Mouse (Mus musculus) limb, embryonic 14.5 days (tissue): ENCODE data around the gene Sema5a. TPM values are rescaled to one million over a fixed set of nuclear protein-coding genes. Genes with fewer than 3 reads are reported as not detected.

ENCODE experiments used
- ATAC-seq: fragments of 200-750 bp; cut with Nextera tagmentation; 2 replicates; pipeline ENCODE4 v1.8.0; 2017; ENCODE audit warnings: low read depth, moderate number of reproducible peaks, moderate TSS enrichment; ENCODE audit not compliant: low FRiP score
- DNase-seq: peaks from one replicate; pipeline ENCODE4 v3.0.0-alpha.2; 2015; ENCODE audit warnings: low spot score
- H3K27ac ChIP-seq: fragments of 300-500 bp; sonication (generic); replicated peaks from 2 replicates; pipeline ENCODE4 v1.5.1; 2014; ENCODE audit warnings: low read depth, mild to moderate bottlenecking, low read length, moderate library complexity, mixed read lengths
- H3K27me3 ChIP-seq: fragments of 300-500 bp; sonication (generic); 2 replicates; pipeline ENCODE4 v1.6.1; 2014; ENCODE audit warnings: low read length, mixed read lengths; ENCODE audit not compliant: control insufficient read depth, insufficient read depth
- H3K36me3 ChIP-seq: fragments of 300-500 bp; sonication (generic); 2 replicates; pipeline ENCODE4 v1.6.1; 2014; ENCODE audit warnings: mild to moderate bottlenecking, low read length, moderate library complexity, mixed read lengths; ENCODE audit not compliant: control insufficient read depth, insufficient read depth
- H3K4me1 ChIP-seq: fragments of 300-500 bp; sonication (generic); 2 replicates; pipeline ENCODE4 v1.6.1; 2014; ENCODE audit warnings: antibody characterized with exemption, low read length, mixed read lengths; ENCODE audit not compliant: control insufficient read depth, insufficient read depth
- H3K4me2 ChIP-seq: fragments of 300-500 bp; sonication (generic); replicated peaks from 2 replicates; pipeline ENCODE4 v1.6.1; 2014; ENCODE audit warnings: low read depth, mild to moderate bottlenecking, low read length, moderate library complexity; ENCODE audit not compliant: severe bottlenecking
- H3K4me3 ChIP-seq: fragments of 300-500 bp; sonication (generic); replicated peaks from 2 replicates; pipeline ENCODE4 v1.5.1; 2014; ENCODE audit warnings: low read length
- H3K9ac ChIP-seq: fragments of 300-500 bp; sonication (generic); 2 replicates; pipeline ENCODE4 v1.6.1; 2014; ENCODE audit warnings: mild to moderate bottlenecking, low read depth, low read length, moderate library complexity; ENCODE audit not compliant: severe bottlenecking
- H3K9me3 ChIP-seq: fragments of 300-500 bp; sonication (generic); 2 replicates; pipeline ENCODE4 v1.6.1; 2016; ENCODE audit warnings: low read length; ENCODE audit not compliant: control insufficient read depth
- POLR2A ChIP-seq: fragments of 200-500 bp; IDR thresholded peaks from 2 replicates; pipeline ENCODE4 v1.8.0; 2012; ENCODE audit warnings: inconsistent platforms, mild to moderate bottlenecking, moderate library complexity, borderline replicate concordance; ENCODE audit not compliant: insufficient read depth, insufficient read length; ENCODE audit errors: extremely low read depth
- WGBS: fragments of 180-500 bp; shearing (Covaris S2); extraction: QIAGEN DNeasy Blood & Tissue Kit; methylation state at CpG from one replicate; pipeline ENCODE4 v1.1.7; 2014; 5-methylcytosine and 5-hydroxymethylcytosine counted together
- polyA plus RNA-seq, 2 experiments: library from polyadenylated mRNA; depleted of rRNA in 1 of 2; stranded (reverse) in 1 of 2; unstranded in 1 of 2; fragments of >200 nt; fragmentation: Nextera tagmentation in 1 of 2; extraction: Ambion mirVana in 1 of 2; gene quantifications; 2 replicates each; pipeline versions ENCODE4 v1.2.1 to v1.2.3; 2012 to 2014

Gene Sema5a
- polyA plus RNA-seq, 2 experiments: 33.0 to 36.6 TPM

GRCm38 (mm10) chr15:32579351-32579750 is 334.7 kb downstream of the Sema5a start:
- peaks cover 13% of the 10 kb centered on the region for H3K4me1 ChIP-seq
- TF ChIP-seq POLR2A: no peak
- WGBS: 76% methylated on average over 4 of the region's 4 CpGs
- peaks cover 6% of the 10 kb centered on the region for H3K36me3 ChIP-seq
- no peak overlapping the region for H3K9ac ChIP-seq
- ATAC-seq (no peak), DNase-seq (no peak)
- no peak overlapping the region for H3K4me2 ChIP-seq
- no peaks in the 10 kb centered on the region for H3K9me3 ChIP-seq
- H3K27ac ChIP-seq: no peak overlapping the region; the same call in 1 of the 2 replicates
- no peak overlapping the region for H3K4me3 ChIP-seq
- H3K27me3 ChIP-seq: no peaks in the 10 kb centered on the region

- 0 out of 2 replicates have a peak, but pooled peaks cover 5% of the 10 kb centered on the region for H3K36me3 ChIP-seq
- 84% methylated on average over 1 of the region's 1 CpGs for WGBS
- no peaks in the 10 kb centered on the region for H3K27me3 ChIP-seq
- H3K4me1 ChIP-seq: no peaks in the 10 kb centered on the region
- H3K9ac ChIP-seq: no peak overlapping the region
- no peaks in the 10 kb centered on the region for H3K9me3 ChIP-seq
- no peak for TF ChIP-seq POLR2A
- H3K4me3 ChIP-seq: no peak overlapping the region
- ATAC-seq: no peak
- no peak for DNase-seq
- no peak overlapping the region for H3K27ac ChIP-seq
- H3K4me2 ChIP-seq: no peak overlapping the region
Observed at GRCm38 (mm10) chr15:32590641-32591040, 346.0 kb downstream of the Sema5a start.

GRCm38 (mm10) chr15:32593746-32594145 is 349.1 kb downstream of the Sema5a start:
- WGBS: 94% methylated on average over 5 of the region's 5 CpGs
- TF ChIP-seq POLR2A: no peak
- H3K4me1 ChIP-seq: 0 out of 2 replicates have a peak, but pooled peaks cover 4% of the 10 kb centered on the region
- no peaks in the 10 kb centered on the region for H3K9me3 ChIP-seq
- H3K27ac ChIP-seq: no peak overlapping the region
- peaks cover 5% of the 10 kb centered on the region; the same call in 1 of the 2 replicates for H3K36me3 ChIP-seq
- H3K9ac ChIP-seq: no peak overlapping the region
- no peaks in the 10 kb centered on the region for H3K27me3 ChIP-seq
- H3K4me3 ChIP-seq: no peak overlapping the region
- DNase-seq: no peak
- ATAC-seq: no peak
- no peak overlapping the region for H3K4me2 ChIP-seq

- 64% methylated on average over 6 of the region's 6 CpGs for WGBS
- Histone ChIP-seq H3K9ac (no peak overlapping the region), H3K27ac (no peak overlapping the region), H3K4me2 (no peak overlapping the region), H3K9me3 (no peaks in the 10 kb centered on the region), H3K36me3 (peaks cover 6% of the 10 kb centered on the region; the same call in 1 of the 2 replicates), H3K4me1 (0 out of 2 replicates have a peak, but pooled peaks cover 4% of the 10 kb centered on the region), H3K27me3 (no peaks in the 10 kb centered on the region), H3K4me3 (no peak overlapping the region)
- no peak for ATAC-seq
- DNase-seq: no peak
- TF ChIP-seq POLR2A: no peak
Observed at GRCm38 (mm10) chr15:32596574-32596973, 352.0 kb downstream of the Sema5a start.

GRCm38 (mm10) chr15:32597189-32597588 is 352.6 kb downstream of the Sema5a start:
- TF ChIP-seq POLR2A: no peak
- DNase-seq (no peak), ATAC-seq (no peak)
- Histone ChIP-seq H3K4me2 (no peak overlapping the region), H3K27ac (no peak overlapping the region), H3K36me3 (peaks cover 9% of the 10 kb centered on the region; the same call in 1 of the 2 replicates), H3K27me3 (no peaks in the 10 kb centered on the region), H3K4me1 (0 out of 2 replicates have a peak, but pooled peaks cover 4% of the 10 kb centered on the region), H3K9me3 (no peaks in the 10 kb centered on the region), H3K9ac (no peak overlapping the region), H3K4me3 (no peak overlapping the region)
- 78% methylated on average over 3 of the region's 3 CpGs for WGBS
